Mouse (Mus musculus): ENCODE data around the gene Tmc4. TPM values are rescaled to one million over a fixed set of nuclear protein-coding genes. Genes with fewer than 3 reads are reported as not detected.
"Not testable (repeated sequence)": the region's sequence is repeated elsewhere in the genome, so short reads cannot be mapped to it uniquely, and the experiment has no call there.

Gene Tmc4
- total RNA-seq (2015) (9.0 and 9.9 TPM in 2 replicates), total RNA-seq (2017) (9.8 and 11.8 TPM in 2 replicates)

- no peak for ATAC-seq (ENCODE audit: poor library complexity, severe bottlenecking)
Measured at GRCm38 (mm10) chr7:3677342-3677741, at the start of gene Tmc4. Gene Tmc4, minus strand, starts transcription at chr7:3677553.

DNA sequence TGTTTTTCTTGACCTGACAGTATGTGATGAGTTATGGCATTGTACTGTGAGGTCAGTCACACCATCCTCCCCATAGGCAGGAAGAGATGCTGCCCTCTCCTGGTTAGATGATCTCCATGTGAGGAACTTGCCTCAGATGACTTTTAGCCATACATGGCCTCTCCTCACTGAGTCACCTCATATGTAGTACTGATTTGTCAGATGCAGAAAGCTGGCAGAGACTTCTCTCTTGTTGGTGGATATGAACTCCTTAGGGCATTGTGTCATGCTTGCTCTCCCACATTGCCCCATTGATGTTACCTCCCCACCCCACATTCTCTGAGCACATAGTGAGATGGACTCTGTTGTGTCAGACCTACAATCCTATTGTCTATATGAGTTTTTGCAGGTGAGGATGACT lies 48.1 kb upstream of the Tmc4 start:
- ATAC-seq (ENCODE audit: poor library complexity, severe bottlenecking): peak; percentile 69

DNA sequence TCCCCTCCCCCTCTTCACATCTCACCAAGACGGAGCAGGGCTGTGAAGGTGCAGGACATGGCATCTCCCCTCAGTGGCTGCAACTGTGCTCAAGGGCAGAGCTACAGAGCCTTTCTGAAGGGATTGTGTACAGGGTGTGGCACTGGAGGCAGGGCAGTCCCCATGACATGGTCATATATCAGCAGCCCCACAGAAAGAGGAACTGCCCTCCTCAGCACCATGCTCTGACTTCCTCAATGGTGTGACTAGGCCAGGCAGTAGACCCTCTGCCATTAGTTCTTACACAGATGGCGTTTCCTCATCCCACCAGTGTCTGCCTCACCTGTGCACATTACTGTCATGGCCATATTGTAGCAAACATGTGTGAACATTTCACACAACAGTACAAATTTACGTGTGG lies 42.9 kb upstream of the Tmc4 start, which contains the start of gene Pirb:
TSS of gene Pirb (minus strand) at position 124 of the 400 bp plus-strand sequence.
- peak; percentile 45; the same call in 1 of the 2 replicates for ATAC-seq (ENCODE audit: poor library complexity, severe bottlenecking)

DNA sequence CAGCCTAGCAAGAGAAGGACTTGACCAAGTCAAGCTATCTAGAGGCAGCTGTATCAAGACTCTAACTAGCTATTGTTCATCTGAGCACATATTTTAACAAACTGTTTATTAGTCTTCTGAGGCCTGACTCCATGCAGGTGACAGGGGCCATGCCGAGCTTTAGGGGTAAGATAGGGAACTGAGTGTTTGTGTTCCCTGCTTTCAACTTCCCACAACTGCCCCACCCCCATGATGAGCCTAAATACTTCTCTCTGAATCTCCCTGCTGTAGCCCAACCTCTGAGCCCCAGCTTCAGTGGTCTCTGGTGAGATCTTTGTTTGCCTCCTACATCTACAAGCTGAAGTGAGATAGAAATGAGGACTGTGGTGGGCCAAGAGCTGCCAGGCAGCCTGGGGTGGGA lies 37.9 kb upstream of the Tmc4 start:
- peak; percentile 53 for ATAC-seq (ENCODE audit: poor library complexity, severe bottlenecking)

DNA sequence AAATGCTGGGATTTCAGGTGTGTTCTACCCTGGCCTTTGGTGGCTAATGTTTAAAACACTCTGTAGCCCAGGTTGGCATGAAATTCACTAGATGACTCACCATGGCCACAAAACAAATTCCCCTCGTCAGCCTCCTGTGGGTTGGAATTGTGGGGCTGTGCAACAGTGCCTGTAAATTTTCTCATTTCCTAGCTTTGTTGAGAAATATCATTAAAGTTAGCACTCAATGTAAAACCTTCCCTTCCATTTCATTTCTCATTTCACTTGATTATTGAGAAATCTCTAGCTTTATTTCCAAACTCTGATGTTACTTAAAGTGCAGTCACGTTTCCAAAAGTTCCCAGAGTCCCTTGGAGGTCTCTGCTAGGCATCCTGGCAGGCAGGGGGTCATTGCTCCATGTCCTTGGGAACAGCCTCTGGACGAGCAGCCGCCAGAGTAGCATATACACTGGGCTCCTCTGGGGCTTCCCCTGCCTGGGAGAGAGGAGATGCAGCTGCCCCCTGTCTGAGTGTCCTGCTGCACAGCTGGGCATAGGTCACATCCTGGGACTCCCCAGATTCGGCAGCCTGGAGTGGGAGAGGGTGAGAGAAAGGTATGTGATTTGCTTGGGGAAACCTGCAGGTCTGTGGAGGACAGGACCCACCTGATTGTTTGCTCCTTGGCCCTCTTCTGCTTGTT lies 35.0 kb upstream of the Tmc4 start:
- peak; percentile 46 for ATAC-seq (ENCODE audit: poor library complexity, severe bottlenecking)

GRCm38 (mm10) chr7:3709000-3709399 lies 31.6 kb upstream of the Tmc4 start:
- ATAC-seq (ENCODE audit: poor library complexity, severe bottlenecking): no peak

DNA sequence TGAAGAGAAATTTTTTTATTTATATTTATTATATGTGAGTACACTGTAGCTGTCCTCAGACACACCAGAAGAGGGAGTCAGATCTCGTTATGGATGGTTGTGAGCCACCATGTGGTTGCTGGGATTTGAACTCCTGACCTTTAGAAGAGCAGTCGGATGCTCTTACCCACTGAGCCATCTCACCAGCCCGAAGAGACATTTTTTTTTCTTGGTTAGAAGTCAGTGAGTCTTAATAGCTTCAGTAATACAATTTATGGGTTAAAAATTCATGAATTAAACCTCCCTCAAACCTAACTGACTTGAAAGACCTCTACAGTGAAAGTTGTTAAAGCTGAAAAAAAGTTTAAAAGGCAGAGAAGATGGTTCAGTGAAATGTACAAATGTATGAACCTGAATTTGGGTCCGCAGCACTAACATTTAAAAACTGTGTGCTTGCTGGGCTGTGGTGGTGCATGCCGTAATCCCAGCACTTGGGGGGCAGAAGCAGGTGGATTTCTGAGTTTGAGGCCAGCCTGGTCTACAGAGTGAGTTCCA lies 31.2 kb upstream of the Tmc4 start:
- not testable (repeated sequence) for ATAC-seq (ENCODE audit: poor library complexity, severe bottlenecking)

GRCm38 (mm10) chr7:3707568-3708413 lies 30.4 kb upstream of the Tmc4 start:
- ATAC-seq (ENCODE audit: poor library complexity, severe bottlenecking): no peak

- peak; percentile 56 for ATAC-seq (ENCODE audit: poor library complexity, severe bottlenecking)
Measured at GRCm38 (mm10) chr7:3707027-3707426, 29.7 kb upstream of the Tmc4 start.

DNA sequence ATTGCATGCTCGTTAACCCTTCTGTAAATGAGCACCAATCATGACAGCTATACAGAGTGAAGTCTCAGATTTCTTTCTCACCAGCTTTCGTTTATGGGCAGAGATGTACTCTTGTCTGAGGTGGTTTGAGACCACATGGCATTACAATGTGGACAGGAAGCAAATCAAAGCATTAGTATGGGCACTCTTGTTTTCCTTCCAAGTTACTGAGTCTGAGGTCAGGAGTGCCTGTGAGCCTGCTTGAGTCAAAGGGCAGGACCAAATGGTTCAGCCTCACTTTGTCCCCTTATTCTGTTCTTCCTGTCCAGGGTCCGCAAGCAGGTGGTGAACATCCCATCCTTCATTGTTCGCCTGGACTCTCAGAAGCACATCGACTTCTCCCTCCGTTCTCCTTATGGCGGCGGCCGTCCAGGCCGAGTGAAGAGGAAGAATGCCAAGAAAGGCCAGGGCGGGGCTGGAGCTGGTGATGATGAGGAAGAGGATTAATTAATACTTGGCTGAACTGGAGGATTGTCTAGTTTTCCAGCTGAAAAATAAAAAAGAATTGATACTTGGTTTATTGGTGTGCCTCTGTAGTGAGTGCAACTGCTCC lies 29.1 kb upstream of the Tmc4 start:
- ATAC-seq (ENCODE audit: poor library complexity, severe bottlenecking): no peak

DNA sequence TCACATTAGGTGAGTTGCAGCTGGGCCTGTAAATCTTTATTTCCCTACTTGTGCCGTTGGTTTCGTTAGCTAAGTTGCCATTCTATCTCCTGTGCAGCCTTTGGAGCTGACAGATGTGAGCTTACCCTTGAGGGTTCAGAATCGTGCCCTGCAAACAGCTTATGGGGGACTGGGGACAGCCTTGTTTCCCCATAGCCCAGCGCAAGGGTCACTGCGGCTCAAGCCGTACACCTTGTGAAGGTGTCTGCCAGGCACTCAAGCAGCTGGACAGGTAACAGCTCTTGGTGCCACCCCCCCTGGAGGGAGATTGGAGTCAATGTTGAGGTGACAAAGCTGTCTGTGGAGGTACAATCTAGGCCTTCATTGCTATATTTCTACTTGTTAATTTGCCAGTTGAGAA lies 28.6 kb upstream of the Tmc4 start:
- ATAC-seq (ENCODE audit: poor library complexity, severe bottlenecking): no peak

DNA sequence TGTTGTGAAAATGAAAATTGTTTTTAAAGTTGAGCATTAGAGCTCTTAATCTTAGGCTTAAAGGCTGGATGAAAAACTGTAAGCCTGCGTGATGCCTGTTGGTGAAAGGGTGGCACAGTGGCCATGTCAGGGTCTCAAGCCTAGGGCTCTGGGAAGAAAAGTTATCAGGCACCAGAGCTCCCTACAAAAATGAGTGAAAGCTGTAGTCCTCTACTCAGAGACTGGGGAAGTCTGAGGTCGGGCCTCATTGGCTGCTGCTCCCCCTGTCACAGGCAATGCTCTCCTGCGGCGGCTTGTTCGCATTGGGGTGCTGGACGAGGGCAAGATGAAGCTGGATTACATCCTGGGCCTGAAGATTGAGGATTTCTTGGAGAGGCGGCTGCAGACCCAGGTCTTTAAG lies 28.1 kb upstream of the Tmc4 start:
- ATAC-seq (ENCODE audit: poor library complexity, severe bottlenecking): peak; percentile 19

- ATAC-seq (ENCODE audit: poor library complexity, severe bottlenecking): peak; percentile 21
Measured at GRCm38 (mm10) chr7:3704475-3704874, 27.1 kb upstream of the Tmc4 start.

DNA sequence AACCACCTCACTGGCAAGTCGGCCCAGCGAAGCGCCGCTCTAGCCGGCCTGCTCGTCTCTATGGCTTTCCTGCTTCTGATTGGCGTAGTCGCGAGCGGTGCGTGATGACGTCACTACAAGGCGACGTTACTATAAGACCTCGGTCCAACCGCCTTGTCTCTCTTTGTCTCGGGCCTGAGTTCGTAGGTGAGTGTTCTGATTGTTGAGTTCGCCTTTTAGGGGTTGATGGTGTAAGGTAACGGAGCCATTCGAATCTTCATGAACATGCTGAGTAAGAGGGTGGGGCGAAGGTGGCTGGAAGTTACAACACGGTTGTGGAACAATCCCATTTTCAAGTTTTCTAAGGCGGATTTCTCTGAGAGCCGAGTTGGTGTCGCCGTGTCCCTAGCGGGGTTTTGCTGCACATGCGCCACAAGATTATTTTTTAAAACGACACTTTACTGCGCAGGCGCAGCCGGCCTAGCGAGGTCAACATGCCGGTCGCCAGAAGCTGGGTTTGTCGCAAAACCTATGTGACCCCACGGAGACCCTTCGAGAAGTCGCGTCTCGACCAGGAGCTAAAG lies 26.6 kb upstream of the Tmc4 start, which contains the start of gene Rps9:
TSS of gene Rps9 (plus strand) at position 115 of the 563 bp plus-strand sequence.
- peak; percentile 81 for ATAC-seq (ENCODE audit: poor library complexity, severe bottlenecking)

GRCm38 (mm10) chr7:3703148-3703878 lies 26.0 kb upstream of the Tmc4 start:
- no peak for ATAC-seq (ENCODE audit: poor library complexity, severe bottlenecking)

DNA sequence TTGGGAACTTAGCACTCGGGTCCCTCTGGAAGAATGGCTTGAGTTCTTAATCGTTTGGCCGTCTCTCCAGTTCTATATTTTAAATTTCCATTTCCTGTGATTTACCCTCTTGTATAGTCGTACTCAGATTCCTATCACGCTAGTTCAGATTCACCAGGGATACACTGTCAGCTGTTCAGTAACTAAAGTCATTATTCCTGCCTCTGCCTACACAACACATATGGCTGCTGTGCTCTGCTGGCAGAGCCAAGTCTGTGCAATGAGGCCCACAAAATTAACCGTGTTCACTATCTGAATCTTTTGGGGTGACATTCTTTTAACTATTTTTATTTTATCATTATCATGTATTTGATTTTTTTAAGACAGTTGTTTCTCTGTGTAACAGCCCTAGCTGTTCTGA lies 21.1 kb upstream of the Tmc4 start:
- no peak for ATAC-seq (ENCODE audit: poor library complexity, severe bottlenecking)

GRCm38 (mm10) chr7:3694949-3695305 lies 17.6 kb upstream of the Tmc4 start:
- not testable (repeated sequence) for ATAC-seq (ENCODE audit: poor library complexity, severe bottlenecking)

DNA sequence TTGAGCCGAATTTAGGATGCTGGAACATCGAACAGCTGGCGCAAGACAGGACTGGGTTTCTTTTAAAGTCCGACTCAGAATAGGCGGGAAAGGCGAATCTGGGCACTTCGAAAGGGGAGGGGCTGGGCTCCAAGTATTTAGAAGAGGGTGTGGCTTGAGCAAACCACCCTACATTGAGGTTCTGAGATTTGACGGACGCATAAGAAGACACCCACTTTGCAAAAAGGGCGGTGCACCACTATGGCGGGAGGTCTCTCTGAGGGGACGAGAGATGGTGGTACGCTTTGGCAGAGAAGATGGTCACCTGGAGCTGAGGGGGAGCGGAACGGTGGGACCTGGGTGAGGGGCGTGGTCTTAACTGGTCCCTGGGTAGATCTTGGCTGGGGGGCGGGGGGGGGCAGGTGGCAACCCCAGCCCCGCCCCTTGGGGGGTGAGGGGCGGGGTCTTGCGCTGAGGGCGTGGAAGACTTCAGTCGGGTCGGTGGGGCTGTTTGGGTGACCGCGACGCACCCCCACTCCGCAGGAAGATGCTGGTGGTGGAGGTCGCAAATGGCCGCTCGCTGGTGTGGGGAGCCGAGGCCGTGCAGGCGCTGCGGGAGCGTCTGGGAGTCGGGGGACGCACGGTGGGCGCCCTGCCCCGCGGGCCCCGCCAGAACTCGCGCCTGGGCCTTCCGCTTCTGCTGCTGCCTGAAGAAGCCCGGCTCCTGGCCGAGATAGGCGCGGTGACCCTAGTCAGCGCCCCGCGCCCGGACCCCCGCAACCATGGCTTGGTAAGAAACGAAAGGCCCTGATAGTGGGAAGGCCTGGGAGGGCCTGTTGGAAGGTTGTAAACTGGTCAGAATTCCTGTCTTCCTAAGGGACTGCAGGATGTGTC lies 17.0 kb upstream of the Tmc4 start:
- ATAC-seq (ENCODE audit: poor library complexity, severe bottlenecking): peak; percentile 43

GRCm38 (mm10) chr7:3693809-3694075 lies 16.4 kb upstream of the Tmc4 start:
- ATAC-seq (ENCODE audit: poor library complexity, severe bottlenecking): no peak
